ENCODE assay signal across 8 mouse cellular contexts in genomic region chr16:18052731-18053202, GRCm38 (mm10). TPM values are rescaled to one million over a fixed set of nuclear protein-coding genes. Genes with fewer than 3 reads are reported as not detected.
DNase-seq lines count a peak whose midpoint lies in the region; ATAC-seq and TF ChIP-seq lines count a peak whose summit lies in the region.

TSS of gene Dgcr6 (plus strand) at chr16:18052860.

- 5% methylated on average over 11 of the region's 11 CpGs for WGBS in cerebellum, adult 2 months
- WGBS in lung, adult 2 months = 12% methylated on average over 11 of the region's 11 CpGs

- H3K27me3 ChIP-seq in cerebellum, adult 2 months (ENCODE audit: control insufficient read depth, insufficient read depth, low read length) = no peaks in the 10 kb centered on the region

- H3K27ac ChIP-seq in cerebellum, adult 2 months (ENCODE audit: insufficient read depth, low read length) = peak within 1 kb of the TSS; percentile 51; the same call in 1 of the 2 replicates
- H3K27ac ChIP-seq in layer of hippocampus, adult 2 months = peak within 1 kb of the TSS; percentile 28; the same call in 1 of the 2 replicates

- peak; percentile 88 for ATAC-seq in frontal cortex, adult (ENCODE audit: low TSS enrichment)

- H3K4me3 ChIP-seq in cerebellum, adult 2 months (replicated peaks; ENCODE audit: insufficient read depth, low read depth, low read length) = peak within 1 kb of the TSS; percentile 4
- H3K4me3 ChIP-seq in layer of hippocampus, adult 2 months = peak within 1 kb of the TSS; percentile 23; the same call in 1 of the 2 replicates
- H3K4me3 ChIP-seq in lung, adult 2 months (replicated peaks; ENCODE audit: extremely low read depth, low read depth, low read length) = no peak within 1 kb of the TSS

- DNase-seq in MEL-GATA-1-ER (ENCODE audit: extremely low read depth, low read depth) = peak; percentile 59
- peak; percentile 85 to 86 for DNase-seq in cerebellum, adult 2 months
- peak; percentile 85 for DNase-seq in heart, postnatal 4 days
- peak; percentile 81 to 86 for DNase-seq in layer of hippocampus, adult 2 months (ENCODE audit: low spot score in 2 of 2)
- DNase-seq in lung, adult 2 months = peak; percentile 70
- DNase-seq in ovary, adult 18-20 months (ENCODE audit: low spot score) = peak; percentile 25
- DNase-seq in thymus, postnatal 10 days (ENCODE audit: low spot score in 2 of 2) = peak; percentile 31 to 74

- peak; percentile 79 for TF ChIP-seq CTCF in cerebellum, adult 2 months (IDR thresholded peaks at IDR 0.05; ENCODE audit: borderline replicate concordance, insufficient read depth, low read depth, low read length)
- peak; percentile 95 for TF ChIP-seq CTCF in layer of hippocampus, adult 2 months (conservative IDR thresholded peaks at IDR 0.05)
- peak; percentile 79 for TF ChIP-seq CTCF in lung, adult 2 months (IDR thresholded peaks at IDR 0.05; ENCODE audit: insufficient read depth, low read length)

- no peak for TF ChIP-seq POLR2A in cerebellum, adult 2 months (IDR thresholded peaks at IDR 0.05; ENCODE audit: borderline replicate concordance, insufficient read depth, low read length)
- no peak for TF ChIP-seq POLR2A in lung, adult 2 months (IDR thresholded peaks at IDR 0.05; ENCODE audit: borderline replicate concordance, extremely low read depth, low read depth, low read length)

- peaks cover 6% of the 10 kb centered on the region; the same call in 1 of the 2 replicates for H3K4me1 ChIP-seq in cerebellum, adult 2 months (ENCODE audit: control insufficient read depth, insufficient read depth, low read length)
- H3K4me1 ChIP-seq in lung, adult 2 months (ENCODE audit: control insufficient read depth, insufficient read depth, low read length) = no peaks in the 10 kb centered on the region

RNA-seq across cellular contexts. Expression of gene Dgcr6, which starts in this region (rescaled TPM):
- 102 and 104 TPM in 2 replicates for polyA plus RNA-seq in cerebellum, adult 2 months (2012; rRNA removed)
- 10 to 100 TPM; 42.4 to 48.6 TPM for total RNA-seq in heart, postnatal 4 days (2021)
- total RNA-seq in layer of hippocampus, adult 2 months (2021) = 10 to 100 TPM; 70.3 to 73.8 TPM
- 54.6 and 59.2 TPM in 2 replicates for polyA plus RNA-seq in lung, adult 2 months (2012; rRNA removed)

Comparison
In these comparisons a context has a peak if more than half of its experiments do, and no peak if none do; other contexts are left out.
1. DNase-seq: peak in every context shown above with its lines; median percentile 86 in cerebellum, adult 2 months; 85 in heart, postnatal 4 days; 84 in layer of hippocampus, adult 2 months; 70 in lung, adult 2 months; 59 in MEL-GATA-1-ER; 52 in thymus, postnatal 10 days; 25 in ovary, adult 18-20 months.